In the genomic region with DNA sequence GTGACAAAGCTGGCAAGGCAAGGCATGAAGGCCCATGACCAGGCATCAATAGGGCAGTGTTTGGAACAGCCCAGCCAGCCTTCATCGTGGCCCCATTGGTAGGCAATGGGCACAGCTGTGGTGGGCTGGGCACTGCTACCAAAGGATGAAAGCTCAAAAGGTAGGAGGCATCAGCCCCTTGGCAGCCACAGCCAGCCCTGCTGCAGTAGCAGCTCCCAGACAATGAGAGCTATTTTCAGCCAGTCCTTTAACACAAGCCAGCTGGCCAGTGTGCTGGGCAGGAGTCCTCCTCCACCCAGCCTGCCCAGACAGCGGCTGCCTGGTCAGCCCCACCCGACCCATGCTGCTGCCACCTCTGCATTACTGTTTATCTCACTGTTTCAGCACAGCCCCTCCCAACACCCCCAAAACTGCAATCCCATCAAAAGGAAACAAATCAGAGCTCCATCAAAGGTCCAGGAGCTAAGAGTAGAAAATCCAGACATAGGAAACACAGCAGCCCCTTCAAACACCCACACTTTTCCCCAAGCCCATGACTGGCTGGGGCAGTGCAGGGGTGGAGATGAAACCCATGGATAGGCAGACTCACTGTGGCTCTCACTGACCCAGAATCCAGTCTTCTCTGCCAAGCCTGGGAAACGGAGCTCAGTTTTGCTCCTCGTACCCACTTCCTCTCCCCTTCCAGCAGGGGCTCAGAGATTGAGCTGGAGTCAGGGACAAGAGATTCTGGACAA, we compare ENCODE assay signal across 7 mouse cellular contexts. TPM values are rescaled to one million over a fixed set of nuclear protein-coding genes. Genes with fewer than 3 reads are reported as not detected.
DNase-seq lines count a peak whose midpoint lies in the region; ATAC-seq and TF ChIP-seq lines count a peak whose summit lies in the region.

No protein-coding gene starts in this region.

- H3K9ac ChIP-seq in intestine, embryonic 14.5 days (ENCODE audit: low read length): 0 out of 2 replicates have a peak overlapping the region, but pooled peaks have one; percentile 4
- peak overlapping the region; percentile 8; the same call in 1 of the 2 replicates for H3K9ac ChIP-seq in limb, embryonic 14.5 days (ENCODE audit: low read depth, low read length, severe bottlenecking)
- no peak overlapping the region; the same call in 1 of the 2 replicates for H3K9ac ChIP-seq in stomach, embryonic 14.5 days (replicated peaks; ENCODE audit: low read depth, low read length)

- H3K4me2 ChIP-seq in intestine, embryonic 14.5 days (ENCODE audit: low read length): no peak overlapping the region
- H3K4me2 ChIP-seq in limb, embryonic 14.5 days (replicated peaks; ENCODE audit: low read depth, low read length, severe bottlenecking): peak overlapping the region; percentile 19
- peak overlapping the region; percentile 4; the same call in 1 of the 2 replicates for H3K4me2 ChIP-seq in stomach, embryonic 14.5 days (replicated peaks; ENCODE audit: low read depth, low read length)

- ATAC-seq in intestine, embryonic 14.5 days (replicated peaks; ENCODE audit: low FRiP score, low TSS enrichment, low read depth): no peak
- peak; percentile 32; the same call in 1 of the 2 replicates for ATAC-seq in limb, embryonic 14.5 days (ENCODE audit: low FRiP score, low read depth)
- ATAC-seq in stomach, embryonic 14.5 days (ENCODE audit: insufficient number of reproducible peaks, insufficient read depth, low FRiP score, low read depth): no peak; the same call in 1 of the 2 replicates

- no peaks in the 10 kb centered on the region for H3K9me3 ChIP-seq in intestine, embryonic 14.5 days (ENCODE audit: control insufficient read depth, low read length)
- no peaks in the 10 kb centered on the region for H3K9me3 ChIP-seq in limb, embryonic 14.5 days (ENCODE audit: control insufficient read depth, low read length)
- H3K9me3 ChIP-seq in stomach, embryonic 14.5 days (ENCODE audit: control insufficient read depth, low read depth, low read length): no peaks in the 10 kb centered on the region

- peak; percentile 78 for DNase-seq in Muller cell, postnatal 12 days (ENCODE audit: inconsistent ontology term)
- DNase-seq in gastrocnemius, postnatal 25 days: peak; percentile 78
- no peak for DNase-seq in intestine, embryonic 14.5 days (ENCODE audit: low spot score)
- no peak for DNase-seq in limb, embryonic 14.5 days (ENCODE audit: low spot score)
- DNase-seq in thymus, adult 18-20 months: no peak

- H3K27ac ChIP-seq in brown adipose tissue, adult 24 weeks (replicated peaks; ENCODE audit: low read depth, low read length): peak overlapping the region; percentile 46
- H3K27ac ChIP-seq in intestine, embryonic 14.5 days (ENCODE audit: low read depth): peak overlapping the region; percentile 58
- peak overlapping the region; percentile 79 for H3K27ac ChIP-seq in limb, embryonic 14.5 days (replicated peaks; ENCODE audit: low read depth, low read length)
- peak overlapping the region; percentile 58 for H3K27ac ChIP-seq in stomach, embryonic 14.5 days (ENCODE audit: low read length)

- H3K4me1 ChIP-seq in brown adipose tissue, adult 24 weeks (ENCODE audit: control insufficient read depth, insufficient read depth, insufficient read length, low read length): peaks cover 61% of the 10 kb centered on the region
- peaks cover 53% of the 10 kb centered on the region for H3K4me1 ChIP-seq in intestine, embryonic 14.5 days (replicated peaks; ENCODE audit: control insufficient read depth, insufficient read depth, low read length)
- H3K4me1 ChIP-seq in limb, embryonic 14.5 days (ENCODE audit: control insufficient read depth, insufficient read depth, low read length): peaks cover 56% of the 10 kb centered on the region
- peaks cover 47% of the 10 kb centered on the region for H3K4me1 ChIP-seq in stomach, embryonic 14.5 days (ENCODE audit: control insufficient read depth, insufficient read depth, low read length)

- 23% methylated on average over 5 of the region's 5 CpGs for WGBS in intestine, embryonic 14.5 days
- WGBS in limb, embryonic 14.5 days: 17% methylated on average over 5 of the region's 5 CpGs
- WGBS in stomach, embryonic 14.5 days: 25% methylated on average over 5 of the region's 5 CpGs

- no peaks in the 10 kb centered on the region for H3K27me3 ChIP-seq in intestine, embryonic 14.5 days (replicated peaks; ENCODE audit: control insufficient read depth, insufficient read depth, low read length)
- no peaks in the 10 kb centered on the region for H3K27me3 ChIP-seq in limb, embryonic 14.5 days (ENCODE audit: control insufficient read depth, insufficient read depth, low read length)
- no peaks in the 10 kb centered on the region for H3K27me3 ChIP-seq in stomach, embryonic 14.5 days (ENCODE audit: control insufficient read depth, insufficient read depth, low read length)

- H3K36me3 ChIP-seq in intestine, embryonic 14.5 days (ENCODE audit: control insufficient read depth, insufficient read depth, low read length): no peaks in the 10 kb centered on the region
- H3K36me3 ChIP-seq in limb, embryonic 14.5 days (ENCODE audit: control insufficient read depth, insufficient read depth, low read length): no peaks in the 10 kb centered on the region
- no peaks in the 10 kb centered on the region for H3K36me3 ChIP-seq in stomach, embryonic 14.5 days (ENCODE audit: control insufficient read depth, insufficient read depth, low read length)

- TF ChIP-seq POLR2A in limb, embryonic 14.5 days (IDR thresholded peaks at IDR 0.05; ENCODE audit: borderline replicate concordance, extremely low read depth, insufficient read depth, insufficient read length): no peak

- H3K4me3 ChIP-seq in brown adipose tissue, adult 24 weeks (ENCODE audit: insufficient read depth, low read depth, low read length): no peak overlapping the region
- no peak overlapping the region for H3K4me3 ChIP-seq in intestine, embryonic 14.5 days (ENCODE audit: low read depth, low read length)
- H3K4me3 ChIP-seq in limb, embryonic 14.5 days (replicated peaks; ENCODE audit: low read length): no peak overlapping the region
- H3K4me3 ChIP-seq in stomach, embryonic 14.5 days (ENCODE audit: low read depth, low read length): no peak overlapping the region

RNA-seq across cellular contexts. Expression of a gene that starts 26.7 kb away (rescaled TPM):
- 3.6 and 6.7 TPM in 2 replicates for polyA plus RNA-seq in brown adipose tissue, adult 24 weeks (2012; ENCODE audit: insufficient read depth, insufficient read length, missing spikeins)
- total RNA-seq in gastrocnemius, postnatal 25 days (2021): 1 to 10 TPM; 6.6 to 7.0 TPM
- polyA plus RNA-seq in intestine, embryonic 14.5 days (2014; fragmentation: Nextera tagmentation; extraction: Ambion mirVana): 15.9 and 19.5 TPM in 2 replicates
- polyA plus RNA-seq in limb, embryonic 14.5 days (2012; rRNA removed): 55.0 and 65.4 TPM in 2 replicates
- 19.8 and 26.8 TPM in 2 replicates for polyA plus RNA-seq in limb, embryonic 14.5 days (2014; fragmentation: Nextera tagmentation; extraction: Ambion mirVana)
- 21.5 and 23.1 TPM in 2 replicates for polyA plus RNA-seq in stomach, embryonic 14.5 days (2014; fragmentation: Nextera tagmentation; extraction: Ambion mirVana)

RNA-seq across cellular contexts. Expression of a gene that starts 47.9 kb away (rescaled TPM):
- not detected in 2 replicates for polyA plus RNA-seq in brown adipose tissue, adult 24 weeks (2012; ENCODE audit: insufficient read depth, insufficient read length, missing spikeins)
- total RNA-seq in gastrocnemius, postnatal 25 days (2021): not detected
- 0.11 and 0.24 TPM in 2 replicates for polyA plus RNA-seq in intestine, embryonic 14.5 days (2014; fragmentation: Nextera tagmentation; extraction: Ambion mirVana)
- 0.19 and 0.24 TPM in 2 replicates for polyA plus RNA-seq in limb, embryonic 14.5 days (2012; rRNA removed)
- 0.12 and 0.32 TPM in 2 replicates for polyA plus RNA-seq in limb, embryonic 14.5 days (2014; fragmentation: Nextera tagmentation; extraction: Ambion mirVana)
- polyA plus RNA-seq in stomach, embryonic 14.5 days (2014; fragmentation: Nextera tagmentation; extraction: Ambion mirVana): 0.13 TPM in 1 of 2 replicates, not detected in the other

RNA-seq across cellular contexts. Expression of a gene that starts 48.7 kb away (rescaled TPM):
- polyA plus RNA-seq in brown adipose tissue, adult 24 weeks (2012; ENCODE audit: insufficient read depth, insufficient read length, missing spikeins): 17.9 and 18.5 TPM in 2 replicates
- 10 to 100 TPM; 20.0 to 20.7 TPM for total RNA-seq in gastrocnemius, postnatal 25 days (2021)
- polyA plus RNA-seq in intestine, embryonic 14.5 days (2014; fragmentation: Nextera tagmentation; extraction: Ambion mirVana): 40.6 and 51.1 TPM in 2 replicates
- 143 and 154 TPM in 2 replicates for polyA plus RNA-seq in limb, embryonic 14.5 days (2012; rRNA removed)
- 47.0 and 54.3 TPM in 2 replicates for polyA plus RNA-seq in limb, embryonic 14.5 days (2014; fragmentation: Nextera tagmentation; extraction: Ambion mirVana)
- 57.3 and 57.5 TPM in 2 replicates for polyA plus RNA-seq in stomach, embryonic 14.5 days (2014; fragmentation: Nextera tagmentation; extraction: Ambion mirVana)

RNA-seq across cellular contexts. Expression of a gene that starts 49.1 kb away (rescaled TPM):
- polyA plus RNA-seq in brown adipose tissue, adult 24 weeks (2012; ENCODE audit: insufficient read depth, insufficient read length, missing spikeins): 290 and 634 TPM in 2 replicates
- total RNA-seq in gastrocnemius, postnatal 25 days (2021): 100 to 1,000 TPM; 153 to 164 TPM
- 368 and 370 TPM in 2 replicates for polyA plus RNA-seq in intestine, embryonic 14.5 days (2014; fragmentation: Nextera tagmentation; extraction: Ambion mirVana)
- 216 and 283 TPM in 2 replicates for polyA plus RNA-seq in limb, embryonic 14.5 days (2012; rRNA removed)
- 296 and 305 TPM in 2 replicates for polyA plus RNA-seq in limb, embryonic 14.5 days (2014; fragmentation: Nextera tagmentation; extraction: Ambion mirVana)
- 317 and 355 TPM in 2 replicates for polyA plus RNA-seq in stomach, embryonic 14.5 days (2014; fragmentation: Nextera tagmentation; extraction: Ambion mirVana)

Comparison
In these comparisons a context has a peak if more than half of its experiments do, and no peak if none do; other contexts are left out.
1. DNase-seq: peak in Muller cell, postnatal 12 days (single experiment) and gastrocnemius, postnatal 25 days (single experiment); none in intestine, embryonic 14.5 days (single experiment), limb, embryonic 14.5 days (single experiment) and thymus, adult 18-20 months (0 of 2).
2. Peak in every context shown above with its lines, with median percentiles within 50 percentile points of each other: H3K27ac ChIP-seq.